Mouse (Mus musculus) CH12.LX (cell line): ENCODE measurements around the gene Cep57l1.

ENCODE experiments used
- CHD1 ChIP-seq: IDR thresholded peaks from 2 replicates; pipeline ENCODE4 v1.6.1; 2012; ENCODE audit warnings: low read depth, low read length, improper control_type of control experiment, inconsistent platforms
- CTCF ChIP-seq, 2 experiments: IDR thresholded peaks in 1 of 2; conservative IDR thresholded peaks in 1 of 2; 2 replicates each; pipeline ENCODE4 v1.5.1; 2011 to 2012; ENCODE audit warnings: low read depth in 2 of 2, low read length in 2 of 2, improper control_type of control experiment in 1 of 2, inconsistent platforms in 1 of 2, mild to moderate bottlenecking in 1 of 2, moderate library complexity in 1 of 2
- GABPA ChIP-seq: IDR thresholded peaks from 2 replicates; pipeline ENCODE4 v1.6.1; 2012; ENCODE audit warnings: low read depth, low read length, improper control_type of control experiment, inconsistent platforms; ENCODE audit not compliant: insufficient replicate concordance
- NELFE ChIP-seq: IDR thresholded peaks from 2 replicates; pipeline ENCODE4 v1.6.1; 2011; ENCODE audit warnings: low read depth, low read length, improper control_type of control experiment
- POLR2A ChIP-seq: IDR thresholded peaks from 2 replicates; pipeline ENCODE4 v1.6.1; 2011; ENCODE audit warnings: low read depth, mild to moderate bottlenecking, improper control_type of control experiment, low read length
- TCF12 ChIP-seq: IDR thresholded peaks from 2 replicates; pipeline ENCODE4 v1.6.1; 2014; ENCODE audit warnings: low read depth, mild to moderate bottlenecking, inconsistent platforms, low read length, improper control_type of control experiment
- USF1 ChIP-seq: IDR thresholded peaks from 2 replicates; pipeline ENCODE4 v1.6.1; 2014; ENCODE audit warnings: low read depth, mild to moderate bottlenecking, inconsistent platforms, low read length, improper control_type of control experiment
- ZNF384 ChIP-seq: IDR thresholded peaks from 2 replicates; pipeline ENCODE4 v1.6.1; 2012; ENCODE audit warnings: low read depth, low read length, improper control_type of control experiment, inconsistent platforms

DNA sequence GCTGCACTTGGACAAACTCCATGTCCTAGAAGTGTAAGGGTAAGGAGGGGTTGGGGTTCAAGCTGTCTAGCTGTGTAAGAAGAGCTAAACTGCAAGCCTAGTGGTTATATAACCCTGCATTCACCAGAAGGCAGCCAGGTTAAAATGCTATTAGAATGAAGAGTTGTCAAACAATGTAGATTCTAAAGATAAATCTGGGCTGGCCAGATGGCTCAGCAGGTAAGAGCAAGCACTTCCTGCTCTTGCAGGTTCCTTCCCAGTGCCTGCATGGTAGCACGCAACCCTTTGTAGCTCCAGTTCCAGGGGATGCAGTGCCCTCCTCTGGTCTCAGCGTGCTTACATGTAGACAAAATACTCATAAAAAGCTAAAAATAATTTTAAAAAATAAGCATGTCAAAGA lies 24.5 kb upstream of the Cep57l1 start:
- TF ChIP-seq GABPA = no peak
- no peak for TF ChIP-seq CTCF (conservative IDR thresholded peaks at IDR 0.05 in 1 of 2, IDR thresholded peaks at IDR 0.05 in 1 of 2; ENCODE audit: low read depth in 2 of 2, low read length in 2 of 2)
- no peak for TF ChIP-seq ZNF384
- no peak for TF ChIP-seq TCF12
- TF ChIP-seq POLR2A = no peak
- TF ChIP-seq NELFE = no peak
- no peak for TF ChIP-seq CHD1
- no peak for TF ChIP-seq USF1
